Mouse (Mus musculus) gastrocnemius, adult 2 months (tissue): Measurements from ENCODE around the gene Gadd45b. TPM values are rescaled to one million over a fixed set of nuclear protein-coding genes. Genes with fewer than 3 reads are reported as not detected.

Experiments
- DNase-seq: peaks from one replicate; pipeline ENCODE4 v3.0.0; 2022
- H3K27ac ChIP-seq: fragments of 200-600 bp; 2 replicates; pipeline ENCODE4 v1.8.1; 2022; ENCODE audit warnings: mild to moderate bottlenecking
- H3K4me3 ChIP-seq: fragments of 200-600 bp; 2 replicates; pipeline ENCODE4 v1.8.1; 2022; ENCODE audit warnings: mild to moderate bottlenecking, moderate library complexity
- CTCF ChIP-seq: fragments of 200-600 bp; IDR thresholded peaks from 2 replicates; pipeline ENCODE4 v1.8.1; 2022; ENCODE audit warnings: antibody characterized with exemption, mild to moderate bottlenecking, moderate library complexity
- intact Hi-C: fragments of 180-260 bp; cut with DNase I; formaldehyde crosslinking; loops from one replicate; pipeline ENCODE4 v1.15.1; 2025
- total RNA-seq, 2 experiments: library from RNA; stranded (reverse); gene quantifications; 2 replicates each; pipeline ENCODE4 v1.2.3; 2021

Gadd45b gene
- total RNA-seq, 2 experiments from 2014 or later: 23.6 to 28.4 TPM

- intact Hi-C loops: no loop called here
- peak overlapping the region; percentile 96 for H3K27ac ChIP-seq
- no peak for TF ChIP-seq CTCF
- DNase-seq: no peak
- H3K4me3 ChIP-seq: peak overlapping the region; percentile 88
Observed at GRCm38 (mm10) chr10:80932700-80933420, 3.0 kb downstream of the Gadd45b start.

- peak overlapping the region; percentile 88 for H3K4me3 ChIP-seq
- intact Hi-C loops: no loop called here
- peak; percentile 59 for DNase-seq
- peak overlapping the region; percentile 96 for H3K27ac ChIP-seq
- no peak for TF ChIP-seq CTCF
Observed at GRCm38 (mm10) chr10:80933421-80933979, 3.6 kb downstream of the Gadd45b start.

- DNase-seq: no peak
- no peak for TF ChIP-seq CTCF
- intact Hi-C loops: no loop called here
- H3K4me3 ChIP-seq: no peak overlapping the region
- peak overlapping the region; percentile 96 for H3K27ac ChIP-seq
Observed at GRCm38 (mm10) chr10:80934136-80934985, 4.5 kb downstream of the Gadd45b start.

- Histone ChIP-seq H3K4me3 (no peak overlapping the region), H3K27ac (peak overlapping the region; percentile 96)
- intact Hi-C loops: no loop called here
- no peak for DNase-seq
- TF ChIP-seq CTCF: no peak
Observed at GRCm38 (mm10) chr10:80935241-80935640, 5.4 kb downstream of the Gadd45b start.

GRCm38 (mm10) chr10:80935698-80936097, 5.8 kb downstream of the Gadd45b start:
- H3K27ac ChIP-seq: peak overlapping the region; percentile 96
- intact Hi-C loops: no loop called here

GRCm38 (mm10) chr10:80936135-80936809, 6.4 kb downstream of the Gadd45b start:
- intact Hi-C loops: no loop called here
- no peak for TF ChIP-seq CTCF
- Histone ChIP-seq H3K4me3 (peak overlapping the region; percentile 69), H3K27ac (peak overlapping the region; percentile 96)
- peak; percentile 86 for DNase-seq

More at GRCm38 (mm10) chr10:80935698-80936097, 5.8 kb downstream of the Gadd45b start:
- H3K4me3 ChIP-seq: peak overlapping the region; percentile 69
- DNase-seq: no peak
- TF ChIP-seq CTCF: no peak

GRCm38 (mm10) chr10:80936810-80937164, 6.9 kb downstream of the Gadd45b start:
- H3K4me3 ChIP-seq: peak overlapping the region; percentile 69
- intact Hi-C loops: no loop called here

GRCm38 (mm10) chr10:80937646-80938045, 7.8 kb downstream of the Gadd45b start:
- peak; percentile 89 for DNase-seq
- TF ChIP-seq CTCF: no peak
- H3K27ac ChIP-seq: peak overlapping the region; percentile 93
- no peak overlapping the region; the same call in 1 of the 2 replicates for H3K4me3 ChIP-seq
- intact Hi-C loops: no loop called here

More at GRCm38 (mm10) chr10:80936810-80937164, 6.9 kb downstream of the Gadd45b start:
- DNase-seq: no peak
- peak overlapping the region; percentile 96 for H3K27ac ChIP-seq
- no peak for TF ChIP-seq CTCF

GRCm38 (mm10) chr10:80938831-80939550, 9.1 kb downstream of the Gadd45b start:
- peak overlapping the region; percentile 93 for H3K27ac ChIP-seq
- intact Hi-C loops: no loop called here
- peak overlapping the region; percentile 66 for H3K4me3 ChIP-seq
- no peak for TF ChIP-seq CTCF
- DNase-seq: peak; percentile 77

GRCm38 (mm10) chr10:80939671-80940070, 9.8 kb downstream of the Gadd45b start:
- Histone ChIP-seq H3K4me3 (peak overlapping the region; percentile 66), H3K27ac (peak overlapping the region; percentile 93)
- TF ChIP-seq CTCF: no peak
- DNase-seq: peak; percentile 91
- intact Hi-C loops: no loop called here

GRCm38 (mm10) chr10:80940320-80940987, 10.6 kb downstream of the Gadd45b start:
- H3K27ac ChIP-seq: peak overlapping the region; percentile 93
- intact Hi-C loops: no loop called here
- peak; percentile 95 for DNase-seq
- H3K4me3 ChIP-seq: peak overlapping the region; percentile 66
- no peak for TF ChIP-seq CTCF
